Mouse (Mus musculus): Measurements from ENCODE around the gene Cxcl3.
"Not testable (repeated sequence)": the region's sequence is repeated elsewhere in the genome, so short reads cannot be mapped to it uniquely, and the experiment has no call there.

Cxcl3 gene

DNA sequence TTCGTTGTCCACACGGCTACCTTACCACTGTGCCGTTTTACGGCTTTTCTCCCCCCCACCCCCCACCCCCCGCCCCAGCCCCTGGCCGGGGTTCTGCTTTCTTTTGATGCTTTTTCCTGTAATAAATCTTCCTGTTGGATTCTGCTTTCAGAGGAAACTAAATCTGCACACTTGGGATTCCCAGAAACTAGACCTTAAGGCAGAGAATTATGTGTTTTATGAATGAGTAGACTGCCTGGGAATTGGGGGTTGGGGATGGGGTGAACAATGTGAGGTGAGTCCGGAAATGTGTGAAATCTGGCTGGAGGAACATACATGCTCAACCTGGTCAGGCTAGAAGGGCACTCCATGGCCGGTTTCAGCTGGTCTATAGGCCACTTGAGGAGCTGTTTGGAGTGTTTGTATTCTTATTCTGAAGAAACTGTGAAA is 4.2 kb downstream of the Cxcl3 start:
- no peak for DNase-seq (ENCODE audit: low spot score)

DNA sequence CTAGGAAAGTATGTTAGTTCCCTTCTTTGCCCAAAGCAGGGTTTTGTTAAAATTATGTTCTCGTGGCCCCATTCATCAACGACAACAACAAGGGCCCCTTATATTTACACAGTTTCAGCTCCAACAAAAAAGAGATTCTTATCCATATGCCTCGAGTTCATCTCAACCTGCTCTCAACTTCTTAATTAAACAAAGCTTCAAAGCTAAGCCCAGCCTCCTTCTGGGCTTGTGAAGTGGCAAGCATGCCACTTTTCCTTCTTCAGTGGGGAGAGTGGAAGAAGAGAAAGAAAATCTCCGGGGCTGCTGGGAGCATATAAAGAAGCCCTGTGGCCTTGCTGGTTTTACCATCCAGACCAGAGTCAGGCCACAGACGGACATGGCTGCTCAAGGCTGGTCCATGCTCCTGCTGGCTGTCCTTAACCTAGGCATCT is 8.3 kb downstream of the Cxcl3 start, which contains the start of gene Cxcl15:
Cxcl15 (plus strand) TSS at position 340 of the 431 bp plus-strand sequence.
- no peak for DNase-seq (ENCODE audit: low spot score)

- DNase-seq (ENCODE audit: low spot score) = not testable (repeated sequence)
These were observed 9.5 kb downstream of the Cxcl3 start for GRCm38 (mm10) chr5:90795392-90795791.

- DNase-seq (ENCODE audit: low spot score) = no peak
These were observed 18.7 kb downstream of the Cxcl3 start for GRCm38 (mm10) chr5:90804574-90804973.

GRCm38 (mm10) chr5:90806050-90806449 is 20.1 kb downstream of the Cxcl3 start:
- no peak for DNase-seq (ENCODE audit: low spot score)

DNA sequence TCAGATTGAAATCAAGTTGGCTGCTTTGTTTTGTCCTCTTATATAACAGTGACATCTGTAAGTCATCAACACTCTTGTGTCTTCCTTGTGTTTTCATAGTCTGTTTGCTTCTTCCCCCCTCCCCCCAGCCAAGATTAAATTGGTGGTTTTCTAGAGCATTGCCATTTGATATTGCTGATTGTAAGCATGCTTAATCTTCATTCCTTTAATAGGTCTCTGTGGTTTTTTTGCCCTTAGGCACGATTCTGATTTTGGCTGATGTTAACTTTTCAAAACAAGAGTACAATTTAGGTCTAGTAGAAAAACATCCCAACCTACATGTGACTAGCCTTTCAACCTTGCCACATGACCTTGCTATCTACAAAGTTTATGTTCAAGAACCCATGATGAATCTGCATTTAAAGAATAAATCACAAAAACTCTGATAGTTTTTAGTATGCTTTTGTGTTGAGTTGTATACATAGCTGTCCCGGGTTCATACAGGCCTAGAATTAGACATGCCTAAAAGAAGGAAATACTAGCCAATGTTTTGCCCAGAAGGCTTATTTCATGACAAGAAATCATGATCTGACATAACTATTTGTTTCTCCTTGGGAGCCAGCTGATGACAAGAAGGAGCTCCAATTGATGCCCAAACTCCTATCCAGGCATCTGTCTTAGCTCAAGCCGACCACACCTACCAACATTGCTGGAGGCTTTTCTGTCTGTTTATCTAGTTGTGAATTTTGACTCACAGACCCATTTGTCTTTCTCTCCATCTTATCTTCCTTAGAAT is 21.5 kb downstream of the Cxcl3 start:
- no peak for DNase-seq (ENCODE audit: low spot score)

GRCm38 (mm10) chr5:90819756-90820155 is 33.9 kb downstream of the Cxcl3 start:
- no peak for DNase-seq (ENCODE audit: low spot score)

- DNase-seq (ENCODE audit: low spot score) = no peak
These were observed 46.4 kb downstream of the Cxcl3 start for GRCm38 (mm10) chr5:90832145-90832767.

- DNase-seq (ENCODE audit: low spot score) = no peak
These were observed 47.0 kb downstream of the Cxcl3 start for GRCm38 (mm10) chr5:90832768-90833388.

- DNase-seq (ENCODE audit: low spot score) = no peak
These were observed 48.5 kb downstream of the Cxcl3 start for GRCm38 (mm10) chr5:90834436-90834835.

GRCm38 (mm10) chr5:90838582-90838981 is 52.7 kb downstream of the Cxcl3 start:
- no peak for DNase-seq (ENCODE audit: low spot score)
